Mouse (Mus musculus) MEL (cell line): ENCODE measurements at regions not wholly inside any gene's neighbourhood (a gene's known extent, or its start where the extent isn't known, plus 50 kb on each side); places are given as distances from the start of the nearest gene placed in this dataset.

Experiments
- DNase-seq: peaks from one replicate; pipeline ENCODE4 v3.0.0; 2011; ENCODE audit warnings: low read depth, low spot score
- H3K27ac ChIP-seq: 2 replicates; pipeline ENCODE4 v1.5.1; 2012; ENCODE audit warnings: low read depth, mild to moderate bottlenecking, control low read depth, low read length, moderate library complexity; ENCODE audit not compliant: control insufficient read depth
- H3K27me3 ChIP-seq, 2 experiments: fragments of 150-350 bp in 1 of 2; sonication (generic) in 1 of 2; 2 replicates each; pipeline ENCODE4 v1.6.1; 2012; ENCODE audit warnings: low read length in 2 of 2, mild to moderate bottlenecking in 2 of 2, improper control_type of control experiment in 1 of 2, moderate library complexity in 1 of 2; ENCODE audit not compliant: insufficient read depth in 2 of 2, control insufficient read depth in 1 of 2
- H3K36me3 ChIP-seq, 2 experiments: 2 replicates each; pipeline ENCODE4 v1.6.1; 2012 to 2014; ENCODE audit warnings: low read length in 2 of 2, improper control_type of control experiment in 1 of 2, inconsistent platforms in 1 of 2, mild to moderate bottlenecking in 1 of 2; ENCODE audit not compliant: insufficient read depth in 2 of 2, control insufficient read depth in 1 of 2
- H3K4me1 ChIP-seq, 2 experiments: fragments of 150-350 bp in 1 of 2; sonication (generic) in 1 of 2; 2 replicates each; pipeline ENCODE4 v1.6.1; 2012; ENCODE audit warnings: low read length in 2 of 2, improper control_type of control experiment in 1 of 2, mild to moderate bottlenecking in 1 of 2; ENCODE audit not compliant: insufficient read depth in 2 of 2, control insufficient read depth in 1 of 2
- H3K4me3 ChIP-seq, 2 experiments: fragments of 150-350 bp in 1 of 2; sonication (generic) in 1 of 2; 2 replicates each; pipeline ENCODE4 v1.5.1; 2012; ENCODE audit warnings: low read depth in 2 of 2, low read length in 2 of 2, mild to moderate bottlenecking in 2 of 2, moderate library complexity in 2 of 2, control low read depth in 1 of 2, improper control_type of control experiment in 1 of 2; ENCODE audit not compliant: control insufficient read depth in 1 of 2, insufficient read depth in 1 of 2
- H3K79me2 ChIP-seq: 2 replicates; pipeline ENCODE4 v1.6.1; 2012; ENCODE audit warnings: mild to moderate bottlenecking, low read length, moderate library complexity; ENCODE audit not compliant: control insufficient read depth, poor library complexity, insufficient read depth
- H3K9ac ChIP-seq: 2 replicates; pipeline ENCODE4 v1.6.1; 2012; ENCODE audit warnings: low read depth, mild to moderate bottlenecking, control low read depth, low read length, moderate library complexity; ENCODE audit not compliant: control insufficient read depth, poor library complexity, severe bottlenecking
- H3K9me3 ChIP-seq: fragments of 150-350 bp; sonication (generic); replicated peaks from 2 replicates; pipeline ENCODE4 v1.6.1; 2012; ENCODE audit warnings: mild to moderate bottlenecking, low read length, improper control_type of control experiment, moderate library complexity; ENCODE audit not compliant: insufficient read depth
- BHLHE40 ChIP-seq: IDR thresholded peaks from 2 replicates; pipeline ENCODE4 v1.6.1; 2012; ENCODE audit warnings: low read depth, mild to moderate bottlenecking, inconsistent platforms, low read length, improper control_type of control experiment, borderline replicate concordance
- NELFE ChIP-seq: IDR thresholded peaks from 2 replicates; pipeline ENCODE4 v1.6.1; 2011; ENCODE audit warnings: low read depth, low read length, improper control_type of control experiment
- POLR2A ChIP-seq, 2 experiments: IDR thresholded peaks; 2 replicates each; pipeline ENCODE4 v1.6.1; 2011 to 2012; ENCODE audit warnings: low read length in 2 of 2, mild to moderate bottlenecking in 2 of 2, control low read depth in 1 of 2, improper control_type of control experiment in 1 of 2, low read depth in 1 of 2, moderate library complexity in 1 of 2; ENCODE audit not compliant: control insufficient read depth in 1 of 2, insufficient read depth in 1 of 2, poor library complexity in 1 of 2
- RAD21 ChIP-seq: IDR thresholded peaks from 2 replicates; pipeline ENCODE4 v1.6.1; 2011; ENCODE audit warnings: mild to moderate bottlenecking, low read depth, low read length, improper control_type of control experiment
- TAL1 ChIP-seq: IDR thresholded peaks from 2 replicates; pipeline ENCODE4 v1.6.1; 2012; ENCODE audit warnings: mild to moderate bottlenecking, inconsistent platforms, low read length, moderate library complexity, mixed read lengths
- TBP ChIP-seq: IDR thresholded peaks from 2 replicates; pipeline ENCODE4 v1.8.0; 2011; ENCODE audit warnings: low read depth, low read length, improper control_type of control experiment
- USF1 ChIP-seq: IDR thresholded peaks from 2 replicates; pipeline ENCODE4 v1.6.1; 2014; ENCODE audit warnings: low read depth, mild to moderate bottlenecking, inconsistent platforms, low read length, improper control_type of control experiment, moderate library complexity

DNA sequence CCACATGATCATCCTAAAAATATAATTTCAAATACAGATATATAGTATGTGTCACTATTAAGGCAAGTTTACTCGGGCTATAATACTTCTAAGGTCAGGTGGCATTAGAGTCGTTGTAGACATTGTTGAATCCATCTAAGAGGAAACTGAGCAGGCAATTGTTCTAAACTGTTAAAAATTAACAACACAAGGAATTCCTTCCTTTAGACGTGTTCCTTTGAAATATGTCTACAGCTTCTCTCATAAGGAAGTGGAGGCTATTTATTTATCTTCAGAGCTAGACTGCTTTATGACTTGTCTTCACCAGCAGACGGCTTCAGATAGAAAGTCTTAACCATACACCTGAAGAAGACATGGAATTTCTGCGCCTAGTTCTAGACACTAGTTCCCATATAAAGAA is 744.2 kb upstream of the Cited2 start:
- Histone ChIP-seq H3K4me1 (no peaks in the 10 kb centered on the region), H3K27ac (no peak overlapping the region), H3K27me3 (no peaks in the 10 kb centered on the region), H3K9ac (no peak overlapping the region), H3K9me3 (no peaks in the 10 kb centered on the region), H3K79me2 (no peaks in the 10 kb centered on the region), H3K36me3 (no peaks in the 10 kb centered on the region), H3K4me3 (no peak overlapping the region)
- TF ChIP-seq POLR2A (IDR thresholded peaks at IDR 0.05; ENCODE audit: control insufficient read depth in 1 of 2, insufficient read depth in 1 of 2, low read depth in 1 of 2, low read length in 2 of 2, poor library complexity in 1 of 2) (no peak), TBP (no peak), USF1 (no peak), NELFE (no peak)
- no peak for DNase-seq

DNA sequence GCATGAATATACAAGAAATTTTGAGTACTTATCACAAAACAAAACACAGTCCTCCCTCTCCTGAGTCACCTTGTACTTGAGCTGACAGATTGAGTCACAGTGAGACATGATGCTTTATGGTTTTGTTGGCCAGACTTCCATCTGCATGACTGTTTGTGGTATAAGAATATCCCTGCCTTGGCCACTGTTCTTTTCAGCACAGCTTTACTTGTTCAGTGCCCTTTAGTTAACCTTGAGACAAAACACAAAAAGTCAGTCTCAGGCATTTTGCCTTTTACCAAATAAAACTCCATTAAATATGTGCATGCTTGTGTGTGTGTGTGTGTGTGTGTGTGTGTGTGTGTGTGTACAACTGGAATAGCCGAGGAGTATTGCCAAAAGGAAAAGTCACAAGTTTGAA is 732.8 kb upstream of the Cited2 start:
- no peak for TF ChIP-seq BHLHE40
- no peak overlapping the region for H3K27ac ChIP-seq
- no peak overlapping the region for H3K9ac ChIP-seq
- H3K36me3 ChIP-seq: no peaks in the 10 kb centered on the region; a peak in 1 of 4 replicates
- no peaks in the 10 kb centered on the region for H3K27me3 ChIP-seq
- H3K9me3 ChIP-seq: no peaks in the 10 kb centered on the region
- DNase-seq: no peak
- H3K4me1 ChIP-seq: peaks cover 0 to 6% of the 10 kb centered on the region in 2 experiments; a peak in 2 of 4 replicates
- no peaks in the 10 kb centered on the region for H3K79me2 ChIP-seq
- no peak overlapping the region for H3K4me3 ChIP-seq

DNA sequence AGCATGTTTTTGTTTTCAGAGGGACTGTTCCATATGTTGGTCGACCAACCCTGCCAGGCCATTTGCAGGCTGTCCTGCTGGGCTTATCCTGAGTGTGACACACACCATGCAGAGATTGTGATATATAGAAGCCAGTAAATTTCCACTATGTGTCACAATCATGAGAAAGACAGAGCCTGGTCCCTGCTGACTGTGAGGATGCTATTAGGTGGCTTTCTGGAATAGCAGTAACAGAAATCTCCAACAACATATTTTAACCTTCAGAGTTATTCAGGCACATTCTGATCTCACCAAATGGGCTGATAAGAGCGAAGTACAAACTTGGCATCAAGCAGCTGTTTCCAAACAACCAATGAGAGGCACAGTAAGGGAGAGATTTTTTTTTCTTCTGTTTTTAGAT is 729.2 kb upstream of the Cited2 start:
- no peak for TF ChIP-seq RAD21
- Histone ChIP-seq H3K27me3 (no peaks in the 10 kb centered on the region), H3K4me1 (peaks cover 0 to 6% of the 10 kb centered on the region in 2 experiments; a peak in 2 of 4 replicates), H3K79me2 (no peaks in the 10 kb centered on the region), H3K9ac (no peak overlapping the region), H3K9me3 (no peaks in the 10 kb centered on the region), H3K27ac (no peak overlapping the region), H3K4me3 (no peak overlapping the region), H3K36me3 (no peaks in the 10 kb centered on the region; a peak in 1 of 4 replicates)
- peak; percentile 9 for DNase-seq

DNA sequence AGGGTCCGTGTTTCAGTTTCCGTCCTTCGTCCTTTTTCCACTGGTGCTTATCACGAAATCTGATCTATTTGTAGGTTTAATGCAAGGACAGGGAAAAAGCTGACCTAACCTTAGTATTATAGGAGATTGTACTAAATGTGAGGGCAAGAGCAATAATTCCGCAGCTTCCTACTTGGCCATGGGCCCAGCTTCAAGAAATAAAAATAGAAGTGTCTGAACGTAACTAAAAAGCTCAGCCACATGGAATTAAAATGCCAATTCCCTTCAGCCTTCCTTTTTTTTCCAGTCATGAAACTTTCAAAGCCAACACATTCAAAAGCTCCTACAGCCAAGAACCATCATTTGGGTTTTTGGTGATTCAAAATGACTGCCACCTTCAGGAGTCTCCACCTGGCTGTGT is 728.5 kb upstream of the Cited2 start:
- Histone ChIP-seq H3K9me3 (no peaks in the 10 kb centered on the region), H3K27ac (no peak overlapping the region), H3K36me3 (no peaks in the 10 kb centered on the region; a peak in 1 of 4 replicates), H3K4me3 (no peak overlapping the region), H3K4me1 (peaks cover 0 to 6% of the 10 kb centered on the region in 2 experiments; a peak in 2 of 4 replicates), H3K9ac (no peak overlapping the region), H3K27me3 (no peaks in the 10 kb centered on the region), H3K79me2 (no peaks in the 10 kb centered on the region)
- TF ChIP-seq TAL1: no peak
- DNase-seq: no peak
